Mouse (Mus musculus) spleen, adult 2 months (tissue): ENCODE measurements around the gene Thsd4. TPM values are rescaled to one million over a fixed set of nuclear protein-coding genes. Genes with fewer than 3 reads are reported as not detected.

Source experiments
- DNase-seq, 2 experiments: peaks; one replicate each; pipeline versions ENCODE4 v3.0.0 to v3.0.0-alpha.2; 2012 to 2021; ENCODE audit warnings: low spot score in 2 of 2, low read depth in 1 of 2
- H3K27ac ChIP-seq: fragments of 200-500 bp; 2 replicates; pipeline ENCODE4 v1.5.1; 2012; ENCODE audit warnings: low read length, inconsistent platforms; ENCODE audit not compliant: insufficient read depth
- H3K27me3 ChIP-seq: fragments of 200-500 bp; 2 replicates; pipeline ENCODE4 v1.6.1; 2012; ENCODE audit warnings: mild to moderate bottlenecking, moderate library complexity, low read length, inconsistent platforms; ENCODE audit not compliant: control insufficient read depth, insufficient read depth
- H3K36me3 ChIP-seq: fragments of 200-500 bp; 2 replicates; pipeline ENCODE4 v1.6.1; 2012; ENCODE audit warnings: mild to moderate bottlenecking, low read length, inconsistent platforms; ENCODE audit not compliant: control insufficient read depth, insufficient read depth
- H3K4me1 ChIP-seq: fragments of 200-500 bp; 2 replicates; pipeline ENCODE4 v1.6.1; 2011; ENCODE audit warnings: inconsistent platforms; ENCODE audit not compliant: control insufficient read depth, insufficient read depth, insufficient read length
- H3K4me3 ChIP-seq: fragments of 200-500 bp; 2 replicates; pipeline ENCODE4 v1.5.1; 2011; ENCODE audit warnings: mild to moderate bottlenecking, inconsistent platforms; ENCODE audit not compliant: insufficient read depth, insufficient read length; ENCODE audit errors: extremely low read depth
- CTCF ChIP-seq: fragments of 200-500 bp; IDR thresholded peaks from 2 replicates; pipeline ENCODE4 v1.5.1; 2011; ENCODE audit warnings: mild to moderate bottlenecking, inconsistent platforms; ENCODE audit not compliant: insufficient read depth, insufficient read length, insufficient replicate concordance; ENCODE audit errors: extremely low read depth
- POLR2A ChIP-seq: fragments of 200-500 bp; IDR thresholded peaks from 2 replicates; pipeline ENCODE4 v1.6.1; 2011; ENCODE audit warnings: low read depth, low read length, inconsistent platforms
- WGBS: fragments of 180-500 bp; shearing (Covaris S2); methylation state at CpG from one replicate; pipeline ENCODE4 v1.1.7; 2018; 5-methylcytosine and 5-hydroxymethylcytosine counted together
- polyA plus RNA-seq: library from polyadenylated mRNA; depleted of rRNA; stranded (reverse); fragments of >200 nt; gene quantifications from 2 replicates; pipeline ENCODE4 v1.2.3, GENCODE M21; 2012

Thsd4 gene
- polyA plus RNA-seq, 1 experiment: 0.95 TPM

- 78% methylated on average over 6 of the region's 6 CpGs for WGBS
- Histone ChIP-seq H3K36me3 (no peaks in the 10 kb centered on the region), H3K27me3 (no peaks in the 10 kb centered on the region), H3K4me3 (no peak overlapping the region), H3K27ac (no peak overlapping the region), H3K4me1 (no peaks in the 10 kb centered on the region)
- TF ChIP-seq POLR2A (no peak), CTCF (no peak)
- no peak for DNase-seq
Measured at GRCm38 (mm10) chr9:60293129-60293528, 228.7 kb downstream of the Thsd4 start.

GRCm38 (mm10) chr9:60290780-60291179 lies 231.1 kb downstream of the Thsd4 start:
- Histone ChIP-seq H3K27ac (no peak overlapping the region), H3K4me3 (no peak overlapping the region), H3K4me1 (no peaks in the 10 kb centered on the region), H3K27me3 (no peaks in the 10 kb centered on the region), H3K36me3 (no peaks in the 10 kb centered on the region)
- 83% methylated on average over 8 of the region's 8 CpGs for WGBS
- no peak for DNase-seq
- TF ChIP-seq CTCF (no peak), POLR2A (no peak)

- Histone ChIP-seq H3K36me3 (no peaks in the 10 kb centered on the region), H3K27me3 (no peaks in the 10 kb centered on the region), H3K27ac (no peak overlapping the region), H3K4me1 (no peaks in the 10 kb centered on the region), H3K4me3 (no peak overlapping the region)
- DNase-seq: no peak
- TF ChIP-seq CTCF (no peak), POLR2A (no peak)
- WGBS: 91% methylated on average over 12 of the region's 12 CpGs
Measured at GRCm38 (mm10) chr9:60288789-60289188, 233.1 kb downstream of the Thsd4 start.

GRCm38 (mm10) chr9:60286390-60286789 lies 235.5 kb downstream of the Thsd4 start:
- H3K4me3 ChIP-seq: no peak overlapping the region
- DNase-seq: no peak
- H3K36me3 ChIP-seq: no peaks in the 10 kb centered on the region
- H3K4me1 ChIP-seq: no peaks in the 10 kb centered on the region
- H3K27me3 ChIP-seq: no peaks in the 10 kb centered on the region
- TF ChIP-seq POLR2A: no peak
- no peak for TF ChIP-seq CTCF
- 87% methylated on average over 3 of the region's 3 CpGs for WGBS
- H3K27ac ChIP-seq: no peak overlapping the region

- 68% methylated on average over 3 of the region's 3 CpGs for WGBS
- no peaks in the 10 kb centered on the region for H3K4me1 ChIP-seq
Measured at GRCm38 (mm10) chr9:60285047-60285462, 236.8 kb downstream of the Thsd4 start.

GRCm38 (mm10) chr9:60284318-60284717 lies 237.5 kb downstream of the Thsd4 start:
- H3K36me3 ChIP-seq: no peaks in the 10 kb centered on the region
- DNase-seq: no peak
- H3K4me3 ChIP-seq: no peak overlapping the region
- no peaks in the 10 kb centered on the region for H3K4me1 ChIP-seq
- H3K27me3 ChIP-seq: no peaks in the 10 kb centered on the region
- TF ChIP-seq POLR2A: no peak
- no peak for TF ChIP-seq CTCF
- 74% methylated on average over 1 of the region's 1 CpGs for WGBS
- no peak overlapping the region for H3K27ac ChIP-seq

More at GRCm38 (mm10) chr9:60285047-60285462, 236.8 kb downstream of the Thsd4 start:
- DNase-seq: no peak
- Histone ChIP-seq H3K27me3 (no peaks in the 10 kb centered on the region), H3K27ac (no peak overlapping the region), H3K36me3 (no peaks in the 10 kb centered on the region), H3K4me3 (no peak overlapping the region)
- TF ChIP-seq POLR2A (no peak), CTCF (no peak)

GRCm38 (mm10) chr9:60283546-60283945 lies 238.3 kb downstream of the Thsd4 start:
- TF ChIP-seq POLR2A: no peak
- TF ChIP-seq CTCF: no peak
- no peaks in the 10 kb centered on the region for H3K36me3 ChIP-seq
- WGBS: 78% methylated on average over 3 of the region's 3 CpGs

More at GRCm38 (mm10) chr9:60283546-60283945, 238.3 kb downstream of the Thsd4 start:
- H3K4me1 ChIP-seq: no peaks in the 10 kb centered on the region
- DNase-seq: no peak
- H3K4me3 ChIP-seq: no peak overlapping the region
- no peak overlapping the region for H3K27ac ChIP-seq
- H3K27me3 ChIP-seq: no peaks in the 10 kb centered on the region
